Mouse (Mus musculus) kidney, embryonic 16.5 days (tissue): ENCODE results near the gene Ccdc183. TPM values are rescaled to one million over a fixed set of nuclear protein-coding genes. Genes with fewer than 3 reads are reported as not detected.

Source experiments
- polyA plus RNA-seq: library from polyadenylated mRNA; unstranded; fragments of >200 nt; fragmentation: Nextera tagmentation; extraction: Ambion mirVana; gene quantifications from 2 replicates; pipeline ENCODE4 v1.2.1, GENCODE M21; 2015

Ccdc183 gene
- polyA plus RNA-seq, 1 experiment from 2014 or later = 0.27 TPM

Other genes with a start within 250 kb of the Ccdc183 start
- gene Sapcd2, start 245.4 kb downstream of the Ccdc183 start, polyA plus RNA-seq = 39.3 and 41.2 TPM in 2 replicates
- gene Entpd2, start 221.8 kb downstream of the Ccdc183 start, polyA plus RNA-seq = 5.5 and 6.4 TPM in 2 replicates
- 52.4 and 58.3 TPM in 2 replicates for gene Npdc1, start 218.3 kb downstream of the Ccdc183 start, polyA plus RNA-seq
- gene Fut7, start 194.4 kb downstream of the Ccdc183 start, polyA plus RNA-seq = not detected in 2 replicates
- gene Abca2, start 189.0 kb downstream of the Ccdc183 start, polyA plus RNA-seq = 12.7 and 14.3 TPM in 2 replicates
- 3.9 and 8.5 TPM in 2 replicates for gene Clic3, start 160.8 kb downstream of the Ccdc183 start, polyA plus RNA-seq
- 33.8 and 35.9 TPM in 2 replicates for gene Paxx, start 156.6 kb downstream of the Ccdc183 start, polyA plus RNA-seq
- gene Ptgds, start 147.6 kb downstream of the Ccdc183 start, polyA plus RNA-seq = 1.8 and 4.7 TPM in 2 replicates
- gene Lcn12, start 123.8 kb downstream of the Ccdc183 start, polyA plus RNA-seq = not detected in 2 replicates
- 105 and 115 TPM in 2 replicates for gene Fbxw5, start 116.9 kb downstream of the Ccdc183 start, polyA plus RNA-seq
- 9.5 and 9.6 TPM in 2 replicates for gene C8g, start 116.0 kb downstream of the Ccdc183 start, polyA plus RNA-seq
- gene Traf2, start 70.7 kb downstream of the Ccdc183 start, polyA plus RNA-seq = 40.6 and 43.6 TPM in 2 replicates
- 372 and 373 TPM in 2 replicates for gene Edf1, start 59.8 kb downstream of the Ccdc183 start, polyA plus RNA-seq
- gene Mamdc4, start 42.8 kb downstream of the Ccdc183 start, polyA plus RNA-seq = 12.2 and 14.7 TPM in 2 replicates
- gene Phpt1, start 42.5 kb downstream of the Ccdc183 start, polyA plus RNA-seq = 193 and 206 TPM in 2 replicates
- 0.18 and 0.22 TPM in 2 replicates for gene Ajm1, start 35.9 kb downstream of the Ccdc183 start, polyA plus RNA-seq
- 69.8 and 73.9 TPM in 2 replicates for gene Rabl6, start 9.2 kb downstream of the Ccdc183 start, polyA plus RNA-seq
- 36.1 and 37.6 TPM in 2 replicates for gene Tmem141, start 4.3 kb upstream of the Ccdc183 start, polyA plus RNA-seq
- 2.6 and 3.2 TPM in 2 replicates for gene Fcna, start 10.4 kb upstream of the Ccdc183 start, polyA plus RNA-seq
- not detected in 2 replicates for gene Lcn8, start 35.4 kb upstream of the Ccdc183 start, polyA plus RNA-seq
- not detected in 2 replicates for gene Lcn5, start 40.3 kb upstream of the Ccdc183 start, polyA plus RNA-seq
- gene Lcn6, start 59.1 kb upstream of the Ccdc183 start, polyA plus RNA-seq = not detected in 2 replicates
- gene Lcn10, start 65.0 kb upstream of the Ccdc183 start, polyA plus RNA-seq = not detected in 2 replicates
- 0.24 TPM in 1 of 2 replicates, not detected in the other for gene Obp2a, start 82.4 kb upstream of the Ccdc183 start, polyA plus RNA-seq
- 89.0 and 91.6 TPM in 2 replicates for gene Bmyc, start 89.1 kb upstream of the Ccdc183 start, polyA plus RNA-seq
- not detected in 2 replicates for gene Obp2b, start 119.3 kb upstream of the Ccdc183 start, polyA plus RNA-seq
- gene Lcn3, start 147.9 kb upstream of the Ccdc183 start, polyA plus RNA-seq = not detected in 2 replicates
- gene Lcn11, start 159.3 kb upstream of the Ccdc183 start, polyA plus RNA-seq = not detected in 2 replicates
- not detected in 2 replicates for gene Gm13539, start 164.6 kb upstream of the Ccdc183 start, polyA plus RNA-seq
- not detected in 2 replicates for gene Glt6d1, start 198.2 kb upstream of the Ccdc183 start, polyA plus RNA-seq
- gene Lcn9, start 205.5 kb upstream of the Ccdc183 start, polyA plus RNA-seq = not detected in 2 replicates
- gene Sohlh1, start 229.6 kb upstream of the Ccdc183 start, polyA plus RNA-seq = 0.24 TPM in 1 of 2 replicates, not detected in the other
- gene Kcnt1, start 246.1 kb upstream of the Ccdc183 start, polyA plus RNA-seq = 0.74 and 0.91 TPM in 2 replicates